Mouse (Mus musculus) 3134 (cell line): ENCODE results near the gene Vamp8.
A peak's percentile ranks its signal among the peaks of the same experiment; 100 is the strongest.

Experiments used
- DNase-seq: peaks from one replicate; pipeline ENCODE4 v3.0.0-alpha.2; 2011; ENCODE audit warnings: low spot score; ENCODE audit not compliant: insufficient read length; ENCODE audit errors: extremely low read depth

Gene Vamp8

GRCm38 (mm10) chr6:72389941-72390771, at the start of gene Vamp8:
Gene Vamp8 (minus strand): TSS chr6:72390703.
- peak; percentile 79 for DNase-seq

GRCm38 (mm10) chr6:72439355-72440185, 49.1 kb upstream of the Vamp8 start, which contains the start of gene Mat2a:
Gene Mat2a (minus strand): TSS chr6:72439558.
- peak; percentile 94 for DNase-seq

GRCm38 (mm10) chr6:72438862-72439354, 48.4 kb upstream of the Vamp8 start:
- DNase-seq, result peak; percentile 89

- no peak for DNase-seq
These were observed 47.7 kb upstream of the Vamp8 start for GRCm38 (mm10) chr6:72438226-72438625.

DNA sequence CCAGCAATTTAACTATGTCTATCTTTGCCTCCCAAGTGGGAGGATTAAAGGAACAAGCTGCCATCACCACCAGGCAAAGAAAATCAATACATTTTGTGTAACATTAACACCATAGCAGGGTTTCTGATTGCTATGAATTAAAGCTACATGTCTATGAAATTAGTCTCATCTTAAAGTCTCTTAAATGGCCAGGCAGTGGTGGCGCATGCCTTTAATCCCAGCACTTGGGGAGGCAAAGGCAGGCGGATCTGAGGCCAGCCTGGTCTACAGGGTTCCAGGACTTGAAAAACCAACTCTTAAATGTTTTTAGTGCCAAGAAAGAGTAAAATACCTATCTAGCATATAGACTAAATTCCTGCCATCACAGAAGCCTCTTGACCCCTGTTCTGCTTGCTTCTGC, 41.6 kb upstream of the Vamp8 start:
- DNase-seq, result no peak

- DNase-seq, result no peak
These were observed 40.8 kb upstream of the Vamp8 start for GRCm38 (mm10) chr6:72430989-72431921.

DNA sequence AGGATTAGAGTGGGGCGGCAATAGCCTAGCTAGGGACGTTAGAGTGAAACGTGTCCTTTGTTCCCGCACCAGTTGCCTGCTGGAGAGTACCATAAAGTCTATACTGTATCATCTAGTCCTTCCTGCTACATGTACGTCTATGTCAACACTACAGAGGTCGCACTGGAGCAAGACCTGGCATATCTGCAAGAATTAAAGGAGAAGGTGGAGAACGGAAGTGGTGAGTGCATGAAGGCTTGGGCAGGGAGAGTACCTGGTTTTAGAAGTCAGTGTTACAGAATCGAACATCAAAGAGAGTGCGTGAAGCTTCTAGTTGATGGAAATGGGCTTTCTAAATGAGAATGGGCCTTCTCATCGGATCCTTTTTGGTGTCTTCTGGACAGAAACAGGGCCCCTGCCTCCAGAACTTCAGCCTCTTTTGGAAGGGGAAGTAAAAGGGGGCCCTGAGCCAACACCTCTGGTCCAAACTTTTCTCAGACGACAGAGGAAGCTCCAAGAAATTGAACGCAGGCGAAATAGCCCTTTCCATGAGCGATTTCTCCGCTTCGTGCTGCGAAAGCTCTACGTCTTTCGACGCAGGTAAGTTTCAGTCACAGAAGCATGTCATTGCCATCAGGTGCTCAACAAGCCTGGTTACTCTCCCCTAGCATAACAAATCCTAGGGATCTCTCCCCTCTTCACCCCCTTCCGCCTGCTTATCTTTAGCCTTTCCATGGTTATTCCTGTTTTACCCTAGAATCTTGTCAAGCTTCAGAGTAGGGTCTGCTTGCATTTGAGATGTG, 38.7 kb upstream of the Vamp8 start:
- DNase-seq, result no peak

DNA sequence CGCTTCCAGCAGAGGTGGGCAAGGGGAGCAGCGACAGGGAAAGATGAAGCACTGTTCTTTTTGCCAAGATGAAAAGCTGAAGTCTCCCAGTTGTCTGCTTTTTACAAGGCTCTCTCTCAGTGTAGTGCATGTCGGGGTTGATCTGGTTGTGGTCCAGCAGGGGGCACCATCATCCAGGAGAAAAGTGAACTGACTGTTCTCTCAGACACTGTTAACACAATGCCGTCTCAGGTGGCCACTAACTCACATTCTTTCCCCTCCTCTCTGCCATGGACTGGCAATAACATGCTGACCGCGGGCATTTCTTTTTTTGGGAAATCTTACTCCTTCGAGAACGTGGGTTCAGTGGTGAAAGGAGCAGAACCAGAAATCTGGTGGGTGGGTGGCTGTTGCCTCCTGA, 37.5 kb upstream of the Vamp8 start:
- no peak for DNase-seq

- no peak for DNase-seq
These were observed 35.1 kb upstream of the Vamp8 start for GRCm38 (mm10) chr6:72425646-72426045.

GRCm38 (mm10) chr6:72420901-72421300, 30.4 kb upstream of the Vamp8 start:
- DNase-seq, result no peak

GRCm38 (mm10) chr6:72419806-72420205, 29.3 kb upstream of the Vamp8 start:
- no peak for DNase-seq

- no peak for DNase-seq
These were observed 27.8 kb upstream of the Vamp8 start for GRCm38 (mm10) chr6:72418279-72418678.

DNA sequence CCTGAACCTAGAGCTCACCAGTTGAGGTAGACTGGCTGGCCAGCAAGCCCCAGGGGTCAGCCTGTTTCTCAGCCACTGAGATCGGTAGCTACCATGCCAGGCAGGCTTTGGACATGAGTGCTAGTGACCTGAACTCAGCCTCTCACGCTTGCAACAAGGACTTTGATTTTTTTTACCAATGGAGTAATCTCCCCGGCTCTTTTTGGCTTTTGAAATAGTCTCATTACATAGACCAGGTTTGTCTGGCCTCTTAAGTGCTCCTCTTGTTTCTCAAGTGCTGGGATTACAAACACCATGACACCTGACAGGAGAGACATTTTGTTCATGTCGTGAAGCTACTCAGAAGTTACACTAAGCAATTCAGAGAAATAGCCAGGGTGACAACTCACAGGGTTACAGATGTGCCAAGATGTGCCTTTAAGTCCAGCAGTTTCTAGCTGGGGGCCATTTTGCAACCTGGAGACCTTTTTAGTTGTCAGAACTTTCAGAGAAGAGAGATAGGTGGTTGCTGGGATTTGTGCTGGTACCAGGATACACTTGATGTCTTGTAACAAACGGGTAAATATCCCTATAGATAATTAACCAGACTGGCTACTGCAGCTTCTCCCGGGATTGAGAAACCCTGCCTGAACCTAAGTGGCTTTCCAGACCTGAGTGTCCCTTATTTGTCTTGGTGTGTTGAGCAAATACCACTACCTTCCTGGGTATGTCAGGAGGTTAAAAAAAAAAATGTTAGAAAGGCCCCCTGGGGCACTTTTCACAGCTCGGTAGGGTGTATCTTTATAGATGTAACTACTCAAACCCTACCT, 25.7 kb upstream of the Vamp8 start:
- no peak for DNase-seq

DNA sequence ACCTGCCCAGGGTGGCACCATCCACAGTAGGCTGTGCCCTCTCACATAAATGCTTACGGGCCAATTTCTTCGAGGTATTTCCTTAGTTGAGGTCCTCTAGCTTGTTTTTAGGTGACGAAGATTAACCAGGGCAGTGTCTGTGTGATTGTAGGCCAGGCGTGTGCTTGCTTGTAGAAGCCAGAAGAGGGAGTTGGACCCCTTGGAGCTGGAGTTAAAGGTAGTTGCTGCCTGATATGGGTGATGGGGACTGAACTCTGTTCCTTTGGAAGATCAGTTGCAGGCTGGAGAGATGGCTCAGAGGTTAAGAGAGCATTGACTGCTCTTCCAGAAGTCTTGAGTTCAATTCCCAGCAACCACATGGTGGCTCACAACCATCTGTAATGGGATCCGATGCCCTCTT, 24.7 kb upstream of the Vamp8 start:
- no peak for DNase-seq

DNA sequence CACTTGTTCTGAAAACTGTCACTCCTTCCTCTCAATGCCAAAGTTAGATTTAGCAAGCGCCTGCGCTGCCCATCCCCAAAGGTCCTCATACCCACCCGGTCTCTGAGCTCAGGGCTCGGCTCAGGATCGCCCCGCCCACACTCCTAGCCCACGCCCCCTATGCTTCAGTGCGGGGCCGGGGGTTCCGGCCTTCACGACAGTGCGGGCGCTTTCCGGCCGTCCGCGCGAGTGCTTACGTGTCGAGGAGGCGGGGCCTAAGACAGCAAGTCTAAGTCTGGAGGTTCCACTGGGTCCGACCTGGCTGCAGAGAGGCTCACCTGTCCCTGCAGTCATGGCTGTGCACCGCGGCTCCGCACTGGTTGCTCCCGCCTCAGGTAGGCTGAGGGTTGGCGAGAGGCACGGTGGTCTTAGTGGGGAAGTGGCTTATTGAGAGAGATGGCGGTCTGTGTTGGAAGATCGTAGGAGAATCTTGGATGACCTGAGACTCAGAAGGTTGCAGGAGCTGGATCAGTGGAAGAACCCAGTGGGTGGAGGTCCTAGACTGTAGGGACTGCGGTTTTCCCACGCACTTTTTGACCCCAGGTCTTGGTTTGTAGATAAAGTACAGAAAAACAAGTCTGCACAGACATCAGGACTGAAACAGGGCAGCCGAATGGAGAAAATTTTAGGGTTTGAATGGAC, 23.7 kb upstream of the Vamp8 start, which contains the start of gene Ggcx:
Ggcx (plus strand) TSS at position 233 of the 681 bp plus-strand sequence.
- DNase-seq, result peak; percentile 93

DNA sequence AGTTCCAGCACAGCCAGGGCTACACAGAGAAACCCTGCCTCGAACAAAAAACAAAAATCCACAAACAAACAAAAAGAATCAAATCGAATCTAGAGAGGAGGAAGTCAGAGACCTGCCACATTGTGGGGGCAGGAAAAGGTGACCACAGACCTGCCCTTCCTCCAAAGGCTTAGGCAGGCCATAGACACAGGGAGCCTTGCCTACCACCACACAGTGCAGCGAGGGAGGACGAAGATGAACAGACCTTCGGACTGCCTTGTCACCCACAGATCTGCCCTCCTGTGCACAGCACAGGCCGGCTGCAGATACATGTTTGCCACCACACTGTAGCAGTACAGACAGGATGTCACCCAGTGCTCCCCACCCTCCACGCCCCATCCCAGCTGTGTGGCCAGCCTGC, 20.0 kb upstream of the Vamp8 start:
- no peak for DNase-seq

DNA sequence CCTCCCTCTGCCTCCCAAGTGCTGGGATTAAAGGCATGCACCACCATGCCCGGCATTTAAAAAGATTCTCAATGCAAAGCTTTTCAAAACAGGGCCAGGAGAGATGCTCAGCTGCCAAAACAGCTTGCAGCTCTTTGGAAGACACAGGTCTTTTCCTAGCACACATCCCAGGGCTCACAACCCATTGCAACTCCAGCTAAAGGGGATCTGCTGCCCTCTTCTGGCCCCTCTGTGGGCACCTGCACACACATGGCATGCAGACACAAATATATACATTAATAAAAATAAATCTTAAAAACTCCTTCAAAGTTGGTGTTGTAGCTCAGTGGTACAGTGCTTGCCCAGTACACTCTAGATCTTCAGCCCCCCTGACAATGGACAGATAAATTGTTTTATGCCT, 19.5 kb upstream of the Vamp8 start:
- DNase-seq, result no peak

DNA sequence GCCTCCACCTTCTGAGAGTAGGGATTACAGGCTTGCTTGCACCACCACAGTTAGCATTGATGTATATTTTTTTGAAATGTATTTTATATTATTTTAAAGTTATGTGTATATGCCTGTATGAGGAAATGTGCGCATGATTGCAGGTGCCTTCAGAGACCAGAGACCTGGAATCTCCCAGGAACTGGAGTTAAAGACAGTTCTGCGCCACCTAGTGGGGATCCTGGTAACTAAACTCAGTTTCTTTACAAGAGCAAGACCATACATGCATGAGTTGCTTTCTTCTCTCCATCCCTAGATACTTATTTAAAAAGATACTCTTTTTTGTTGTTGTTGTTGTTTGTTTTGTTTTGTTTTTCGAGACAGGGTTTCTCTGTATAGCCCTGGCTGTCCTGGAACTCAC, 19.1 kb upstream of the Vamp8 start:
- no peak for DNase-seq
